Mouse (Mus musculus): ENCODE results near the gene Creb3. TPM values are rescaled to one million over a fixed set of nuclear protein-coding genes. Genes with fewer than 3 reads are reported as not detected.
"Not testable (repeated sequence)": the region's sequence is repeated elsewhere in the genome, so short reads cannot be mapped to it uniquely, and the experiment has no call there.

The Creb3 gene
- total RNA-seq (2014; fragmentation: Nextera tagmentation) (10.5 and 13.4 TPM in 2 replicates), total RNA-seq (2017) (24.9 and 25.7 TPM in 2 replicates)

GRCm38 (mm10) chr4:43561997-43562768 lies at the start of gene Creb3, which contains the start of gene Tln1:
Gene Creb3 (plus strand): TSS chr4:43562332.
Gene Tln1 (minus strand): TSS chr4:43562691.
- ATAC-seq (replicated peaks; ENCODE audit: poor library complexity, severe bottlenecking): peak; percentile 72

DNA sequence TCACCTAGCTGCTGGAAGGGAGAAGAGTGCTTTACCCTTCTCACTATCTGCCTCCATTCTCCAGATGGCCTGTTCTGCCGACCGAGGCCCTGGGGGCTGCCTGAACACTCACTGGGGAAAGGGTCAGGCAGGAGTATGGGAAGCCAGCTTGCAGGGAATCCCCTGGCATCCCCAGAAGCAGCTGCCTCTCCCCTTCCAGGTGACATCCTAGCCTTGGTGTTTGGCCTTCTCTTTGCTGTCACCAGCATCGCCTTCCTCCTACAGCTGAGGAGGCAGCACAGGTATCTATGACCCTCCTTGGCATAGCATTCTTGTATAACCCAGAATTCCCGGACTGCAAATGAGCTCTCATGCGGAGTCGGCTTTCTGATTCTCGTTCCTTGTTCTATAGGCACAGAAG lies 49.5 kb upstream of the Creb3 start:
- no peak for ATAC-seq (replicated peaks; ENCODE audit: poor library complexity, severe bottlenecking)

DNA sequence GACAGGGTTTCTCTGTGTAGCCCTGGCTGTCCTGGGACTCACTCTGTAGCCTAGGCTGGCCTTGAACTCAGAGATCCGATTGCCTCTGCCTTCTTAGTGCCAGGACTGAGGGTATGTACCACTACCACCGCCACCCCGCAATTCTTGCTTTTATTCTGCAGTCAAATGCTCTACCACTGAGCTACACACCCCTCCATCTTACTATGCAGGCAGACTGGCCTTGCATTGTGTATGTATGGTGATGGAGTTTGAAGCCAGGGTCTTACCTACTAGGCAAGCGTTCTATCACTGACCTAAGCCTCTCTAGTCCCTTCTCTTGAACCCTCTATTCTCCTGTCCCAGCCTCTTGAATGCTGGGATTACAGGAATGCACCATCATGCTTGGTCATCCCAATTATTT lies 48.8 kb upstream of the Creb3 start:
- ATAC-seq (replicated peaks; ENCODE audit: poor library complexity, severe bottlenecking): no peak

GRCm38 (mm10) chr4:43513791-43514190 lies 48.3 kb upstream of the Creb3 start:
- no peak for ATAC-seq (replicated peaks; ENCODE audit: poor library complexity, severe bottlenecking)

- ATAC-seq (replicated peaks; ENCODE audit: poor library complexity, severe bottlenecking): peak; percentile 63
These were observed 46.1 kb upstream of the Creb3 start for GRCm38 (mm10) chr4:43515764-43516708.

DNA sequence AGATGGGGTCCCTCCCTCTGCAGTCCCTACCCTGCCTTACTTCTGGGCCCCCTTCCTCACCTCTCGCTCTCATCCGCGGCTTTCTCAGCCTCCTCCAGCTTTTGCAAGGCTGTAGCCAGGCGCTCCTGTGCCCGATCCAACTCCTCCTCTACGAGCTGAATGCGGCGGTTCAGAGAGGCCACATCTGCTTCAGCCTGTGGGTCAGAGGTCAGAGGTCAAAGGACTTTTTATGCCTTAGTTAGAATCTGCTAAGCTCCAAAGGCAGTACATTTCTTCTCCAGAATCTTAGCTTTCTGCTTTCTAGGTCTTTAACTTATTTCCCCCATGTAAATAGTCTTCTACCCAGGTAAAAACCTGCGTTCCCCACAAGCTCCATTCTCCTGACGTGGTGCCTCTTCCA lies 42.6 kb upstream of the Creb3 start:
- no peak for ATAC-seq (replicated peaks; ENCODE audit: poor library complexity, severe bottlenecking)

DNA sequence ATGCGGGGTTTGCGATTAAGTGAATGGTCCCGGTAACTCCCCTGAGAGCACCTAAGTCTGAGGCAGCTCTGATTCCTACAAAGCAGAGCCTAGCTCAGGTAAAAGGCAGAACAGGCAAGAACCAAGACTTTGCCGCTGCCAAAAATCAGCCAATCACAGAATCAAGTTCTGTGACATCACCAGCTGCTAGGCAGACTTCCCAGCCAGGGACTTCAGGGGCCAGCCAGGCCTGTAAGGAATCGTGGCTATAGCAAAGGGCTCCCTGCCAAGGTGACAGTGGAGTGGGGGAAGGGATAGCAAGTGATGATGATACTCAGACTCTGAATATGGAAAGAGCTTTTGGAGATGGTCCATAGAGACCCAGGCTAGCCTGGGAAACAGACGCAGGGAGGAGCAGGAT lies 42.2 kb upstream of the Creb3 start:
- peak; percentile 43 for ATAC-seq (replicated peaks; ENCODE audit: poor library complexity, severe bottlenecking)

GRCm38 (mm10) chr4:43527880-43528279 lies 34.3 kb upstream of the Creb3 start:
- ATAC-seq (replicated peaks; ENCODE audit: poor library complexity, severe bottlenecking): 0 out of 2 replicates have a peak, but pooled peaks have one; percentile 21

DNA sequence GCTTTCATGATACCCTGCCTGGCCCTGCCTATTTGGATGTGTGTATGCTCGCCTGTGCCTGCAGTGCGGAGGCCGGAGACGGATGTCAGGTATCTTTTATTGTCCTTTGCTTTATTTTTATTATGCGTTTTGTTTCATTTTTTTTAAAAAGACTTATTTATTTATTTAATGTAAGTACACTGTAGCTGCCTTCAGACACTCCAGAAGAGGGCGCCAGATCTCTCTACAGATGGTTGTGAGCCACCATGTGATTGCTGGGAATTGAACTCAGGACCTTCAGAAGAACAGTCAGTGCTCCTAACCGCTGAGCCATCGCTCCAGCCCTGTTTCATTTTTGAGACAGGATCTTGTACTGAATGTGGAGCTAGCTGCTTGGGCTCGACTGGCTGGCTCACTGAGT lies 33.6 kb upstream of the Creb3 start:
- no peak for ATAC-seq (replicated peaks; ENCODE audit: poor library complexity, severe bottlenecking)

- ATAC-seq (replicated peaks; ENCODE audit: poor library complexity, severe bottlenecking): no peak
These were observed 32.0 kb upstream of the Creb3 start for GRCm38 (mm10) chr4:43530081-43530501.

- ATAC-seq (replicated peaks; ENCODE audit: poor library complexity, severe bottlenecking): peak; percentile 54
These were observed 31.6 kb upstream of the Creb3 start for GRCm38 (mm10) chr4:43530581-43530980.

- no peak for ATAC-seq (replicated peaks; ENCODE audit: poor library complexity, severe bottlenecking)
These were observed 28.9 kb upstream of the Creb3 start for GRCm38 (mm10) chr4:43533270-43533669.

GRCm38 (mm10) chr4:43535628-43536027 lies 26.5 kb upstream of the Creb3 start:
- ATAC-seq (replicated peaks; ENCODE audit: poor library complexity, severe bottlenecking): no peak

GRCm38 (mm10) chr4:43536031-43536430 lies 26.1 kb upstream of the Creb3 start:
- no peak for ATAC-seq (replicated peaks; ENCODE audit: poor library complexity, severe bottlenecking)

DNA sequence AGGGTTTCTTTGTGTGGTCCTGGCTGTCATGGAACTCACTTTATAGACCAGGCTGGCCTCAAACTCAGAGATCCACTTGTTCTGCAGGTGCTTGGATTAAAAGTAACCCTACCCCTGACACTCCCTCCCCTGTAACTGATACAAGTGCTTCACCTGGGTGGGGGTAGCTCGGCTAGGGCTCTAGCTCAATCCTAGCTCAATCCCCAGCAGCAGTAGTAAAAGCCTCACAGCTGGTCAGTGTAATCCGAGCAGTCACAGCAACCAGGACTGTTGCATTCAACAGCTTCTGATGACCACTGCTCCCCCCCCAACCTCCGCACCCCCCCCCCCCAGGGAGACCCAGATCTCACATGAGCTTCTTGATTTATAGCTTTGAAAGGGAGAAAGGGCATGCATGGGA lies 20.1 kb upstream of the Creb3 start:
- no peak for ATAC-seq (replicated peaks; ENCODE audit: poor library complexity, severe bottlenecking)

DNA sequence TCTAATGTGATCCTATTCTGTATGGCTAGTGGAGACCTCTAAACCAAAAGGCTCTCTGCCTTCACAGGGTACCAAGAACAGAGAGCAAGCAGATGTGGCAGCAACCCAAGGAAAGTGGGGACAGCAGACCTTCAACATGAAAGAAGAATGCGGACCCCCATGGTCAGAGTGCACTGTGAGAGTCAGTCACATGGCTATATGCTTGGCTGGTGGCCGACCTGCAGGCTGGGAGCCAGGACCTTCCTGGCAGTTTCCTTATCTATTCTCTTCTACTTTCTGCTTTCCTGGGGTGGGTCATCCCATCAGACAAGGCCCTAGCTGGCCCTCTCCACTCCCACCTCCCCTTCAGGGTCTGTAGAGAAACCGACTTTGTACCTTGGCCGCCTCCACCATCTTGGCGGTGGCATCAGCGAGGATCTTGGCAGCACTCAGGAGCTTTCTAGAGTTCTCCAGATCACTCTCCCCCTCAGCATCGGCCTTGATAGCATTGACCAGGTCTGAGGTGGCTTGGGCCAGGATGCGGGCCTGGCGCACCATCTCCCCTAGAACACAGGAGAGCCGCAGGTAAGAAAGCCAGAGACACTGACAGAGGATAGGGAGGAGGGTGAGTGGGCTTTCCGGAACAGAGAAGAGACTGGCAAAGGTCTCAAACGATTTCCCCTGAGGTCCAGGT lies 15.6 kb upstream of the Creb3 start:
- no peak for ATAC-seq (replicated peaks; ENCODE audit: poor library complexity, severe bottlenecking)

DNA sequence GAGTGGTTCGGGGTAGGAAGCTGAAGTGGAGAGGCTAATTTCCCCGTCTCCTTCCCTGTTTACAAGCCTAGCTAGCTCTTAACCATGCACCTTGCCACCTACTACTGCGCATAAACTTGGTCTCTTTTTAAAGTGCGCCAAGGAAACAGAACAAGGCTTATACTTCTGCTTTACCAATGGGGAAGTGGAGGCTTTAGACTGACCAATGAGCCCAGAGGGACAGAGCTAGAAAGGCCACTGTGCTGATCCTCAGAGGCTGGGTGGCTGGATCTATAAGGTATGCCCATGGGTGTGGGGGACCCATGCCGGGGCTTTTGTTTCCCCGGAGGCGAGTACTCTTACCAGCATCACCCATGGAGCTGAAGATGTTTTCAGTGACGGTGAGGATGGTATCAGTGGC lies 15.0 kb upstream of the Creb3 start:
- ATAC-seq (replicated peaks; ENCODE audit: poor library complexity, severe bottlenecking): no peak

DNA sequence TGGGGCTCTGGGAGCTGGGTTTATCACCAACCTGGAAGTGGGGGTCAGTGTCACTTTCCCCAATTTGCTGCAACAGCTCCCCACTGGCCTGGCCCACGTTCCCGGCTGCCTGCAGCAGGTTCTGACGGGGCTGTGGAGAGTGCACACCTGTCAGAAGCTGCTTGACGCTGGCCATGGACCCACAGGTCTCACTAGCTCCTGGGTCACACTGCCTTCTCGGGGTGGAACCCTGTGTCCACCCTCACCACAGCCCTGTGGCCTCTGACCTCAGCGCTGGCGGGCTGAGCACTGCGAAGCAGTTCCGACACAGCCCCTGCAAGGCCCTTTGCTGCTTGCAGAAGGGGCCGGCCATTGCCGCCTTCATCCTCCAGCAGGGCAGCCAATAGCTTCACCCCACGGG lies 13.1 kb upstream of the Creb3 start:
- ATAC-seq (replicated peaks; ENCODE audit: poor library complexity, severe bottlenecking): no peak

DNA sequence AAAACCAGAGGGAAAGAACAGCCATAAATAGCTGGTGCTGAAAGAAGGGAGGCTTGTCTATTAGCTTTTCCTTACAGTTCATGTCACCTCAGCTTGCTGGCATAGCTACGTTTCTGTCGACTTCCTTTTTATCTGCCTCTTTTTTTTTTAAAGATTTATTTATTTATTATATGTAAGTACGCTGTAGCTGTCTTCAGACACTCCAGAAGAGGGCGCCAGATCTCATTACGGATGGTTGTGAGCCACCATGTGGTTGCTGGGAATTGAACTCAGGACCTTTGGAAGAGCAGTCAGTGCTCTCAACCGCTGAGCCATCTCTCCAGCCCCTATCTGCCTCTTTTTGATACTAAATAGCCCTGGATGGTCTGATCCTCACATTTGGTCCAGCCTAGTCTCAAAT lies 10.3 kb upstream of the Creb3 start:
- ATAC-seq (replicated peaks; ENCODE audit: poor library complexity, severe bottlenecking): not testable (repeated sequence)

DNA sequence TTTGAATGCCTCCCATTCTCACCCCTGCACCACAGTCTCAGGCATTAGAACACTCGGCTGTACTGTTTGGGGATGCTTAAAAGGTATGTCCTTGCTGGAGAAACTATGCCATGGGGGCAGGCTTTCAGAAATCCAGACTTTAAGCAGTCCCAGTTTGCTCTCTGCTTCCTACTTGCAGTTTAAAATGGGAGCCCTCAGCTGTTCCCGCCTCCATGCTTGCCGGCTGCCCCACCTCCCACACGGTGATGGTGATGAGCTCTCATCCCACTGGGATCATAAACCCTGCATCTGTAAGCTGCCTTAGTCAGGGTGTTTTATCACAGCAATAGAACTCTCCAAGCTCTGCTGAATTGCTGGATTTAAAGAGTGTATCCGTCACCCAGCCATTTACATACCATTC lies 9.7 kb upstream of the Creb3 start:
- no peak for ATAC-seq (replicated peaks; ENCODE audit: poor library complexity, severe bottlenecking)

DNA sequence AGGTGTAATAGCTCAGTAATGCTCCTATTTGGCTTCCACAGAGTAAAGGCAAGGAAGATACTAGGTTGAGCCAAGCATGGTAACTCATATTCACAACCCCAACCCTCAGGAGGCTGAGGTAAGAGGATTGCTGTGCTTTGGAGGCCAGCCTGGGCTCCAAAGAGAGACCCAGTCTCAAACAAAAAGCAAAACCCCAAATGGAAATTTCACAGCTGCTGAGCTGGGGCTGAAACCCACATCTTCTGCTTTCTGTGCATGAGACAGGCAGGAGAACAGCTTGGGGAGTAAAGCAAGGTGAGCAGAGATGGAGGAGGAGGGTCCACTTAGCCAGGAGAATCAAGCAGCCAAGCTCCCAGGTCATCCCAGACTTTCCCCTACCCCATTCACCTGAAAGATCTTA lies 8.2 kb upstream of the Creb3 start:
- ATAC-seq (replicated peaks; ENCODE audit: poor library complexity, severe bottlenecking): no peak

All from granulocyte monocyte progenitor cell, adult 5-6 weeks (primary cell).